Mouse (Mus musculus): ENCODE measurements around the gene Flvcr1. TPM values are rescaled to one million over a fixed set of nuclear protein-coding genes. Genes with fewer than 3 reads are reported as not detected.
"Not testable (repeated sequence)": the region's sequence is repeated elsewhere in the genome, so short reads cannot be mapped to it uniquely, and the experiment has no call there.

Gene Flvcr1
- polyA plus RNA-seq, 1 experiment: 30.3 TPM

DNA sequence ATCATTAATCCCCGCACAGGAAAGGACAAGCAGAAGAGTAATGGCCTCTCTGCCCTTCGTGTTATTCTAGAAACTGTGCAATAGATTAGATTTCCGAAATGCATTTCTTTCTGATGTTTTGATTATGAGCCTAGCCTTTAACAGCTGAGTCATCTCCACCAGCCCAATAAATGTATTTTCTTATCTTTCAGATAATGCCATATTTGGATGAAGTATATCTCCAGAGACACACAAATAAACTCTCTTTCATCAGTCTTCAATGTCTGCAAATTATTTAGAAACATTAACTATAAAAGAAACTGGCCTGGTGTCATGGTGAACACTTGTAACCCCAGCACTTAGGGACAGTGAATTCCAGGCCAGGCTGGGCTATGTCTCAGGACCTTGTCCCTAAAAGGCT, 16.7 kb upstream of the Flvcr1 start:
- TF ChIP-seq CTCF (IDR thresholded peaks at IDR 0.05; ENCODE audit: low read depth, low read length) (no peak), POLR2A (IDR thresholded peaks at IDR 0.05; ENCODE audit: borderline replicate concordance, low read depth, low read length) (no peak)
- no peak overlapping the region for H3K27ac ChIP-seq (ENCODE audit: insufficient read depth, low read depth, low read length)
- H3K4me1 ChIP-seq (ENCODE audit: control insufficient read depth, insufficient read depth, low read length): no peaks in the 10 kb centered on the region; the same call in 1 of the 2 replicates
- H3K4me3 ChIP-seq (ENCODE audit: insufficient read depth, low read length): no peak overlapping the region

DNA sequence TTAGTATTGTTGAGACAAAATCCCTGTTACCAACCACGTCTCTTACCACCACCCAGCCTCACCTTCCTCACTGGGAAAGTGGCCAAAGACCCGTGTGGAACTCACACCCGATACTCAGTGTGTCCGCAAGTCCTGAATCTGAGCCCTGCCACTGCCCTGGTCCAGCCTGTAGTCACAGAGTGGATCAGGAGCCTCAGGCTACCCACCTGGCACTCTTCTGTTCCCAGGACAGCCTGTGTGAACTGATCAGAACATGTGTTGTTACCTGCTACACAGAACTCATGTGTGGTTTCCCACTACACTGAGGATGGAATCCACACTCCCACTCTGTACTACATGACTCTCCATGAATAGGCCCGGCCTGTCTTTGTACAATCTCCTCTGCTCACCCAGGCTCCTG, 16.1 kb upstream of the Flvcr1 start:
- TF ChIP-seq CTCF (IDR thresholded peaks at IDR 0.05; ENCODE audit: low read depth, low read length): no peak
- TF ChIP-seq POLR2A (IDR thresholded peaks at IDR 0.05; ENCODE audit: borderline replicate concordance, low read depth, low read length): no peak
- no peak overlapping the region for H3K4me3 ChIP-seq (ENCODE audit: insufficient read depth, low read length)
- no peaks in the 10 kb centered on the region; the same call in 1 of the 2 replicates for H3K4me1 ChIP-seq (ENCODE audit: control insufficient read depth, insufficient read depth, low read length)
- H3K27ac ChIP-seq (ENCODE audit: insufficient read depth, low read depth, low read length): no peak overlapping the region

DNA sequence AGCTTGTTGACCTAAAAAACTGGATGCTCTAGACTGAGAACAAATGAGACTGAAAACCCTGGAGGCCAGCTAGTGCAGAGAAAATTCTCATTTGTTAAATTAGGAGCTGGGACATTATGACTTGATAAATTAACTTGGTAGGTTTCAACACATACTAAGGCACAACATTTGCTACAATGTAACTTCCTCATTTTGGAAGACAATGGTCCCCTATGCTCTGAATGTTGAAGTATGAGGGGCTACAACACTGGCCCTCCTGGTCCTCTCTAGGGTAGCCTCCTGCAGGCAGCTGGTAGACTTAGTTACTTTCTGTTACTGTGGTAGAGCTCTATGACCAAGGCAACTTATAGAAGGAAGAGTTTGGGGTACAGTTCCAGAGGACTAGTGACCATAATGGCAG, 15.4 kb upstream of the Flvcr1 start:
- Histone ChIP-seq H3K4me1 (ENCODE audit: control insufficient read depth, insufficient read depth, low read length) (no peaks in the 10 kb centered on the region; the same call in 1 of the 2 replicates), H3K4me3 (ENCODE audit: insufficient read depth, low read length) (no peak overlapping the region), H3K27ac (ENCODE audit: insufficient read depth, low read depth, low read length) (no peak overlapping the region)
- TF ChIP-seq POLR2A (IDR thresholded peaks at IDR 0.05; ENCODE audit: borderline replicate concordance, low read depth, low read length) (no peak), CTCF (IDR thresholded peaks at IDR 0.05; ENCODE audit: low read depth, low read length) (no peak)

DNA sequence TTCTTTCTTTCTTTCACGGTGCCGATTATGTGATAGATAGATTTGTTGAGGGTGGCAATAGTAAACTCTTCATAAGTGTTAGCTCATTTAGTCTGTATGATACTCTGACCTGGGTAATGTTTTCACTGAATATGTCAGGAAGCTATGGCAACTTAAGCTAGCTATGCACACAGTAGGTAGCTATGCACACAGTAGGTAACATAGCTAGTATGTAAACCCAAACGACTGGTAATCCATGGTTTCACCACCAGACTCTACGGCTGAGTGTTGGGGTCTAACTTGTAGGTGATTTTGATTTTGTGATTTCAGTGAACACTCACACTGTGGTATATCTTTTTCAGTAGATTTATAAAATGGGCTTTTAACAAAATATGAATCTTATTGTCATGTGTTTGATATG, 12.0 kb upstream of the Flvcr1 start:
- TF ChIP-seq CTCF (IDR thresholded peaks at IDR 0.05; ENCODE audit: low read depth, low read length) (no peak), POLR2A (IDR thresholded peaks at IDR 0.05; ENCODE audit: borderline replicate concordance, low read depth, low read length) (no peak)

DNA sequence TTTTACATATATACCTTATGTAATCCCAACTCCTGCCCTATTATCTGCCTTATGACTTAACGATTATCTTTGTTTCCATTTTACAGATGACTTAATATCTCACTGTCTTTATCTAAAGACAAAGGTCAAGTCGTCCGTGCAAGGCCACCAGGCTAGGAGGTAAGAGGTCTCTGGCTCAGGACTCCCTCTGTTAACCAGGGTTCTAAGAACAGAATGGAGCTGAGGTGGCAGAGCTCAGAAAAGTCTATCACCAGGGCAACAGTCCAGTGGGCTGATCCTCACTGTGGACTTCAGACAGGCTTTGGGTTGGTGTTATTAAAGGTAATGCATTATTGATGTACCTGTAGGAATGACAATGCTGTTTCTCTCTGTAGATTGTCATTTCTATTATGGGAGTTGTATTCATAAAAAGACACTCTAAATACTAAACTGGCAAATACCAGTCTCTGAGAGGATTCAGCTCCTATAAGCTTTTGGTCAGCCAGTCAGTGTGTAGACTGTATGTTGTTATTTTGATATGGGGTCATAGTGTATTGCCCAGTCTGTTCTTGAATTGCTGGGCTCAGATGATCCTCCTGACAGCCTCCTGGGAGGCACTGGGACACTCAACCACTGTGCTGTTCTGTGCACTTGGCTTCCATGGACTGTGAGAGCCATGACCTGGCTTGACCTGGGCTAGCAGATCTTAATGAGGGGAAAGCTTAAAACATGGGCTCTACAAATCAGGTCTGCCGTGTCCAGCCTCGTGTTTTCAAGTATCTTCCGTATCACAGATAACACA, 10.8 kb upstream of the Flvcr1 start, which contains the start of gene Spata45:
TSS of gene Spata45 (plus strand) at position 86 of the 781 bp plus-strand sequence.
- Histone ChIP-seq H3K27ac (ENCODE audit: insufficient read depth, low read depth, low read length) (no peak within 1 kb of the TSS), H3K4me1 (ENCODE audit: control insufficient read depth, insufficient read depth, low read length) (no peaks in the 10 kb centered on the region; the same call in 1 of the 2 replicates), H3K4me3 (ENCODE audit: insufficient read depth, low read length) (no peak within 1 kb of the TSS)
- TF ChIP-seq POLR2A (IDR thresholded peaks at IDR 0.05; ENCODE audit: borderline replicate concordance, low read depth, low read length) (no peak), CTCF (IDR thresholded peaks at IDR 0.05; ENCODE audit: low read depth, low read length) (no peak)

More for the DNA sequence above, 12.0 kb upstream of the Flvcr1 start:
- no peaks in the 10 kb centered on the region; the same call in 1 of the 2 replicates for H3K4me1 ChIP-seq (ENCODE audit: control insufficient read depth, insufficient read depth, low read length)
- no peak overlapping the region for H3K27ac ChIP-seq (ENCODE audit: insufficient read depth, low read depth, low read length)
- no peak overlapping the region for H3K4me3 ChIP-seq (ENCODE audit: insufficient read depth, low read length)

DNA sequence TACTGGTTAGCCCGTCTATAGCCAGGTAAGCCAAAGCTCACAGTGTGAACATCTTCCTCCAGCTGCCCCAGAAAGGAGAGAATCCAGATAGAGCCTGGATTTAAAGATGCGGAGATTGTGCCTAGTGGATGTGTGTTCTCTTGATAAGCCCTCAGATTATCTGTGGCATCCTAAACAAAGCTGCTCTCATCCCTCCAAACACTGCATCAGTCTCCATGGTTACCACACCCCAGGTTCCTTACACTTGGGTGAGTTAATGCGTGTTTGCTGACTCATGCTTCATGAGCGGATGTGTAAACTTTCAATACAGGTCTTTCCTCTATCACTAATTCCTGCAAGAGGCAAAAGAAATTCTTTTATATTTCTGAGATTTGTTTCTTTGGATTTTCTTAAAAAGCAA, 9.7 kb upstream of the Flvcr1 start:
- TF ChIP-seq CTCF (IDR thresholded peaks at IDR 0.05; ENCODE audit: low read depth, low read length) (no peak), POLR2A (IDR thresholded peaks at IDR 0.05; ENCODE audit: borderline replicate concordance, low read depth, low read length) (no peak)
- no peaks in the 10 kb centered on the region for H3K4me1 ChIP-seq (ENCODE audit: control insufficient read depth, insufficient read depth, low read length)
- H3K4me3 ChIP-seq (ENCODE audit: insufficient read depth, low read length): no peak overlapping the region

DNA sequence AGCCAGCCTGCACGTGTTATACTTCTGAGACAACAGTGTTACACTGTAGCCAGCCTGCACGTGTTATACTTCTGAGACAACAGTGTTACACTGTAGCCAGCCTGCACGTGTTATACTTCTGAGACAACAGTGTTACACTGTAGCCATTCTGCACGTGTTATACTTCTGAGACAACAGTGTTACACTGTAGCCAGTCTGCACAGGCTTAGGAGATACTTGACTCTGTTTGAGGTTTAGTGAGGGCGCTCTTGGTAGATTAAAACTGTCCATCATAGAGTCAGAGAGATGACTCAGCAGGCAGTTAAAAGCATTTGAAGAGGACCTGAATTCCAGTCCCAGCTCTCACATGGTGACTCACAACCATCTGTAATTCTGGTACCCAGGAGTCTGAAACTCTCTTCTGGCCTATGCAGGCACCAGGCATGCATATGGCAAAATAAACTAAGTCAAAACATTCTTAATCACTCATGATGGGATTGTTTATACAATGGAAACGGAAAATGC, 5.0 kb upstream of the Flvcr1 start:
- not testable (repeated sequence) for H3K27ac ChIP-seq (ENCODE audit: insufficient read depth, low read depth, low read length); H3K4me3 ChIP-seq (ENCODE audit: insufficient read depth, low read length); H3K4me1 ChIP-seq (ENCODE audit: control insufficient read depth, insufficient read depth, low read length)

More for the DNA sequence above, 9.7 kb upstream of the Flvcr1 start:
- no peak overlapping the region for H3K27ac ChIP-seq (ENCODE audit: insufficient read depth, low read depth, low read length)

DNA sequence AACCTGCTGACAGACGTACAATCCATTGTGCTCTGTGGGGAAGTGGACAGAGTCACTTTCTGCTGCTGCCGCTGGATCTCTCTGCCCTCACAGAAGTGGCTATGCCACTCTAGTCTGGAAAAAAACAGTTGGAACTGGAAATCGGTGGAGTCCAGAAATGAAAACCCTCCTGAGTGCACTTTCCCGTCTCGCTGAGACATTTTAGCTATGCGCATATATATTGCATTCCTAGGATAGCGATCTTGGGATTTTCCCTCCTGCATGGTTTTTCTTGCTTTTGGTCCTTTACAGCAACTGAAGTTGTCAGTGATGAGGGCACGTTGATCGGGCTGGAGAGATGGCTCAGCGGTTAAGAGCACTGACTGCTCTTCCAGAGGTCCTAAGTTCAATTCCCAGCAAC, 4.2 kb upstream of the Flvcr1 start:
- no peak for TF ChIP-seq POLR2A (IDR thresholded peaks at IDR 0.05; ENCODE audit: borderline replicate concordance, low read depth, low read length)
- TF ChIP-seq CTCF (IDR thresholded peaks at IDR 0.05; ENCODE audit: low read depth, low read length): no peak
- peaks cover 6% of the 10 kb centered on the region for H3K4me1 ChIP-seq (ENCODE audit: control insufficient read depth, insufficient read depth, low read length)
- H3K4me3 ChIP-seq (ENCODE audit: insufficient read depth, low read length): no peak overlapping the region
- no peak overlapping the region for H3K27ac ChIP-seq (ENCODE audit: insufficient read depth, low read depth, low read length)

DNA sequence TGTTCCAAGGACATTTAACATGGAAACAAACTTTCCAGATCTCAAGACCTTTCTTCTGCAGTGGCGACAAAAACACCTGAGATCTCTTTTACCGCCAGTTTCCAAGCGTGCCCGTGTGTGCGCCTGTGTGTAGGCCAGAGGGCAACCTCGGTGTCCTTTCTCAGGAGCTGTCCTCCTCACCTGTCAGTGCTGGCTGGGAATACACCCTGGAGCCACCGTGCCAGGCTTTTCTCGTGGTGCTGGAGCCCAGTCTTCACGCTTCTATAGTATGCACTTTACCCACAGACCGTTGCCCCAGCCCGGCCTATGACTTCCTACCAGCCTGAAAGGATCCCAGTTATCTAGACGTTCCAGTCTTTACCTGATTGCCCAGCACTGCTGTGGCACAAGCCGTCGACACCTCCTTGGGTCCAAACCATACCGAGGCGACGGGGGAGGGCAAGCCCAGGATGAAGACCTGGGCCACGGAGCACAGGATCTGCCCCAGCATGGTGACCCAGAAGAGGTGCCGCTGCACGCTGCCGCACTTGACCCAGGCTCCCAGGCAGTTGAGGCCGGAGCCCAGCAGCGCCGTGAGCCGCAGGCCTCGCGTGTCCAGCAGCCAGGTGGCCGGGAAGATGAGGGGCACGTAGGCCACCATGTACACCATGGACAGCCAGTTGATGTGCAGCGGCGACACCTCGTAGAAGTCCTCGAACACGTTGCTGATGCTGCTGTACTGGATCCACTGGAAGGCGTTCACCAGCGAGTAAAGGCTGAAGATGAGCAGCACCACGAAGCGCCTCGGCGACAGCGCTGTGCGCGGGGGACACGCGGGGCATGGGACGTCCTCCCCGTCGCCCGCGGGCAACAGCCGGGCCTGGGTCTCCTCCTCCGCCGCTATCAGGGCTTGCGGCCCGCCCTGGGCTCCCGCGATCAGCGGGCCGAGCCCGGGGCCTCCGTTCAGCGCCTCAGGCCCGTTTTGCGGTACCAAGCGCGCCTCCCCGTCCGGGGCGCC, 644 bp downstream of the Flvcr1 start:
- TF ChIP-seq POLR2A (IDR thresholded peaks at IDR 0.05; ENCODE audit: borderline replicate concordance, low read depth, low read length): no peak
- TF ChIP-seq CTCF (IDR thresholded peaks at IDR 0.05; ENCODE audit: low read depth, low read length): no peak
- peak overlapping the region; percentile 92 for H3K4me3 ChIP-seq (ENCODE audit: insufficient read depth, low read length)
- H3K4me1 ChIP-seq (ENCODE audit: control insufficient read depth, insufficient read depth, low read length): peaks cover 22% of the 10 kb centered on the region
- H3K27ac ChIP-seq (ENCODE audit: insufficient read depth, low read depth, low read length): peak overlapping the region; percentile 36

DNA sequence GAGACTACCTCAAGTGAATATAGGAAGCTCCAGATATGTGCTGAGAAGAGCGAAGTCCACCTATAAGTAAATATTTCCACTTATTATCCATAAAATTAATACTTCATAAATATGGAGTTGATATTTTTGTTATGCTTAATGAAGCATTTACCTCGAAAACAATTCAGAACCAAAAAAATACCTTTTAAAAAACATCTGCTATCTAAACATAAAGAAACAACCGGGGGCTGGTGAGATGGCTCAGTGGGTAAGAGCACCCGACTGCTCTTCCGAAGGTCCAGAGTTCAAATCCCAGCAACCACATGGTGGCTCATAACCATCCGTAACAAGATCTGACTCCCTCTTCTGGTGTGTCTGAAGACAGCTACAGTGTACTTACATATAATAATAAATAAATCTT, 2.2 kb downstream of the Flvcr1 start:
- H3K4me3 ChIP-seq (ENCODE audit: insufficient read depth, low read length); H3K27ac ChIP-seq (ENCODE audit: insufficient read depth, low read depth, low read length): not testable (repeated sequence)
- peaks cover 25% of the 10 kb centered on the region for H3K4me1 ChIP-seq (ENCODE audit: control insufficient read depth, insufficient read depth, low read length)
